Mouse (Mus musculus) G1E (cell line): Measurements from ENCODE around the gene Cnfn.

Source experiments
- CTCF ChIP-seq: IDR thresholded peaks from 2 replicates; pipeline ENCODE4 v1.5.1; 2012; ENCODE audit warnings: low read depth, low read length, inconsistent platforms, mixed read lengths
- GATA1 ChIP-seq: IDR thresholded peaks from 2 replicates; pipeline ENCODE4 v1.6.1; 2012; ENCODE audit warnings: borderline replicate concordance, low read length, inconsistent platforms, mixed read lengths
- GATA2 ChIP-seq: IDR thresholded peaks from 2 replicates; pipeline ENCODE4 v1.6.1; 2012; ENCODE audit warnings: low read depth, low read length, inconsistent platforms, borderline replicate concordance
- POLR2AphosphoS5 ChIP-seq: IDR thresholded peaks from 2 replicates; pipeline ENCODE4 v1.6.1; 2012; ENCODE audit warnings: low read depth, low read length, inconsistent platforms; ENCODE audit not compliant: insufficient replicate concordance

- TF ChIP-seq CTCF = no peak
- TF ChIP-seq POLR2AphosphoS5 = no peak
- TF ChIP-seq GATA1 = no peak
- TF ChIP-seq GATA2 = no peak
These were observed 11.8 kb upstream of the Cnfn start for GRCm38 (mm10) chr7:25381284-25381680.
